Mouse (Mus musculus) kidney, postnatal 0 days (tissue): ENCODE results near the gene Psmb3. TPM values are rescaled to one million over a fixed set of nuclear protein-coding genes. Genes with fewer than 3 reads are reported as not detected.

Experiments used
- ATAC-seq: fragments of 200-750 bp; cut with Nextera tagmentation; replicated peaks from 2 replicates; pipeline ENCODE4 v1.8.0; 2017; ENCODE audit warnings: low read depth, moderate number of reproducible peaks, moderate TSS enrichment, moderate library complexity; ENCODE audit not compliant: low FRiP score
- DNase-seq: peaks from one replicate; pipeline ENCODE4 v3.0.0-alpha.2; 2016; ENCODE audit warnings: low spot score
- H3K27ac ChIP-seq: fragments of 300-500 bp; sonication (generic); 2 replicates; pipeline ENCODE4 v1.5.1; 2014; ENCODE audit warnings: mild to moderate bottlenecking
- H3K27me3 ChIP-seq: fragments of 300-500 bp; sonication (generic); 2 replicates; pipeline ENCODE4 v1.6.1; 2014; ENCODE audit warnings: low read length, mixed read lengths; ENCODE audit not compliant: insufficient read depth
- H3K36me3 ChIP-seq: fragments of 300-500 bp; sonication (generic); 2 replicates; pipeline ENCODE4 v1.6.1; 2014; ENCODE audit warnings: low read length, mixed read lengths; ENCODE audit not compliant: insufficient read depth
- H3K4me1 ChIP-seq: fragments of 300-500 bp; sonication (generic); replicated peaks from 2 replicates; pipeline ENCODE4 v1.6.1; 2014; ENCODE audit warnings: antibody characterized with exemption, low read length, mixed read lengths; ENCODE audit not compliant: insufficient read depth
- H3K4me2 ChIP-seq: fragments of 300-500 bp; sonication (generic); 2 replicates; pipeline ENCODE4 v1.6.1; 2014; ENCODE audit warnings: mild to moderate bottlenecking, low read length, moderate library complexity, mixed read lengths
- H3K4me3 ChIP-seq: fragments of 300-500 bp; sonication (generic); replicated peaks from 2 replicates; pipeline ENCODE4 v1.5.1; 2014; ENCODE audit warnings: low read depth, low read length
- H3K9ac ChIP-seq: fragments of 300-500 bp; sonication (generic); 2 replicates; pipeline ENCODE4 v1.6.1; 2014; ENCODE audit warnings: low read depth, low read length
- H3K9me3 ChIP-seq: fragments of 300-500 bp; sonication (generic); replicated peaks from 2 replicates; pipeline ENCODE4 v1.6.1; 2016; ENCODE audit warnings: low read length, inconsistent platforms, mixed read lengths
- CTCF ChIP-seq: IDR thresholded peaks from 2 replicates; pipeline ENCODE4 v1.5.1; 2016; ENCODE audit warnings: antibody characterized with exemption, low read depth, mild to moderate bottlenecking, moderate library complexity
- WGBS: fragments of 180-500 bp; shearing (Covaris S2); extraction: QIAGEN DNeasy Blood & Tissue Kit; methylation state at CpG from one replicate; pipeline ENCODE4 v1.1.7; 2014; 5-methylcytosine and 5-hydroxymethylcytosine counted together
- polyA plus RNA-seq: library from polyadenylated mRNA; unstranded; fragments of >200 nt; fragmentation: Nextera tagmentation; extraction: Ambion mirVana; gene quantifications from 2 replicates; pipeline ENCODE4 v1.2.1, GENCODE M21; 2015

The Psmb3 gene
- polyA plus RNA-seq, 1 experiment from 2014 or later, result 541 TPM

GRCm38 (mm10) chr11:97744063-97744717 is 41.0 kb downstream of the Psmb3 start, which contains the start of gene Pip4k2b:
Gene Pip4k2b, minus strand, starts transcription at chr11:97744704.
- Histone ChIP-seq H3K27ac (peak within 1 kb of the TSS; percentile 97), H3K4me1 (peaks cover 30% of the 10 kb centered on the region), H3K9ac (peak within 1 kb of the TSS; percentile 86), H3K9me3 (no peaks in the 10 kb centered on the region), H3K36me3 (peaks cover 17% of the 10 kb centered on the region; the same call in 1 of the 2 replicates), H3K27me3 (no peaks in the 10 kb centered on the region), H3K4me3 (peak within 1 kb of the TSS; percentile 82), H3K4me2 (peak within 1 kb of the TSS; percentile 74)
- no peak for TF ChIP-seq CTCF
- under 1% methylated on average over 52 of the region's 63 CpGs for WGBS
- ATAC-seq, result peak; percentile 36
- no peak for DNase-seq

- H3K27ac ChIP-seq, result peak overlapping the region; percentile 97
- peaks cover 21% of the 10 kb centered on the region; the same call in 1 of the 2 replicates for H3K36me3 ChIP-seq
- peak overlapping the region; percentile 86 for H3K9ac ChIP-seq
- no peaks in the 10 kb centered on the region for H3K27me3 ChIP-seq
- H3K4me2 ChIP-seq, result peak overlapping the region; percentile 74
- peaks cover 25% of the 10 kb centered on the region for H3K4me1 ChIP-seq
- no peaks in the 10 kb centered on the region for H3K9me3 ChIP-seq
- peak; percentile 100 for DNase-seq
- peak overlapping the region; percentile 82 for H3K4me3 ChIP-seq
- 2% methylated on average over 46 of the region's 57 CpGs for WGBS
- ATAC-seq, result peak; percentile 94
- peak; percentile 6; the same call in 1 of the 2 replicates for TF ChIP-seq CTCF
Measured at GRCm38 (mm10) chr11:97744718-97745330, 41.6 kb downstream of the Psmb3 start.

DNA sequence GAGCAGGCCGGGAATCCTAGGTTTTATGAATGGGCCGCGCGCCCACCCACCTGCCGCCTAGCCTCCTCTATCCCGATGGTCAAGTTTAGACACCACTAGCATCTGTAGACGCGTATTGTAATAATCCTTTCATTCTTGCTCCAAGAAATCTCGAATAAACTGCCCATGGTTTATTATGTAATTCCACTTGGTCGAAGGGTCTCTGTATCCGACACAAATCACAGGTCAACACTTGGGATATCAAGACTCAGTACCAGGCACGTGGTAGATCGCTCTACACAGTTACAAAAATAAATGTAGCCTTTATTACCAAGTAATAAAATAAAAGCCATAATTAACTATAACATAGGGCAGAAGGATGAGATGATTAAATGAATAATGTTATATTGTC is 42.1 kb downstream of the Psmb3 start:
- Histone ChIP-seq H3K9ac (no peak overlapping the region), H3K4me1 (peaks cover 20% of the 10 kb centered on the region), H3K4me3 (peak overlapping the region; percentile 82), H3K4me2 (peak overlapping the region; percentile 51), H3K27ac (no peak overlapping the region), H3K9me3 (no peaks in the 10 kb centered on the region), H3K27me3 (no peaks in the 10 kb centered on the region), H3K36me3 (peaks cover 24% of the 10 kb centered on the region; the same call in 1 of the 2 replicates)
- ATAC-seq, result no peak
- WGBS, result 7% methylated on average over 13 of the region's 13 CpGs
- no peak for TF ChIP-seq CTCF
- DNase-seq, result no peak

DNA sequence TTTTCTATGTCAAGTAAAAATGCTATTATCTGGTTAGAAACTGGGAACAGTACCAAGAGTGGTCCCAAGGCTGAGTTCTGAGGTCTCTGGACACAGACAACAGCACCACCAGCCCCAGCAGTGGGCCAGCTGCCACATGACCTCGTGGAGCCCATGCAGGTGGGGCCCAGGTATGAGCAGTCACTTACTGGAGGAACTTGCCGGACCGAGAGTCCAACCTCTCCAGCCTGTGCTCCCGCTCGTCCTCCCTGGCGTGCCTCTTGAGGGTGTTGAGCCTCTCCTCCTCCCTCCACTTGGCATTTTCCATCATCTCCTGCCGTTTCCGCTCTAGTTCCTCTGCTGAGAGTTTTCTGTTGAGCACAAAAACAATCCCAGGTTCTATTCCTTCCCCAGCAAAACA is 44.6 kb downstream of the Psmb3 start:
- H3K36me3 ChIP-seq, result peaks cover 41% of the 10 kb centered on the region
- WGBS, result 87% methylated on average over 8 of the region's 8 CpGs

GRCm38 (mm10) chr11:97748496-97748895 is 45.3 kb downstream of the Psmb3 start:
- WGBS, result 88% methylated on average over 5 of the region's 5 CpGs
- no peak overlapping the region for H3K27ac ChIP-seq
- DNase-seq (no peak), ATAC-seq (no peak)
- H3K4me1 ChIP-seq, result peaks cover 1% of the 10 kb centered on the region
- H3K9ac ChIP-seq, result no peak overlapping the region
- TF ChIP-seq CTCF, result no peak
- H3K36me3 ChIP-seq, result peaks cover 48% of the 10 kb centered on the region
- H3K9me3 ChIP-seq, result no peaks in the 10 kb centered on the region
- H3K27me3 ChIP-seq, result no peaks in the 10 kb centered on the region
- no peak overlapping the region for H3K4me2 ChIP-seq
- no peak overlapping the region for H3K4me3 ChIP-seq

More for the DNA sequence above, 44.6 kb downstream of the Psmb3 start:
- DNase-seq, result no peak
- Histone ChIP-seq H3K27me3 (no peaks in the 10 kb centered on the region), H3K4me2 (no peak overlapping the region), H3K9ac (no peak overlapping the region), H3K9me3 (no peaks in the 10 kb centered on the region), H3K4me1 (peaks cover 8% of the 10 kb centered on the region), H3K27ac (no peak overlapping the region), H3K4me3 (no peak overlapping the region)
- no peak for TF ChIP-seq CTCF
- ATAC-seq, result no peak

GRCm38 (mm10) chr11:97753277-97753676 is 50.1 kb downstream of the Psmb3 start:
- Histone ChIP-seq H3K9me3 (no peaks in the 10 kb centered on the region), H3K27me3 (no peaks in the 10 kb centered on the region), H3K4me3 (no peak overlapping the region), H3K36me3 (peaks cover 65% of the 10 kb centered on the region), H3K9ac (no peak overlapping the region), H3K4me2 (no peak overlapping the region), H3K4me1 (no peaks in the 10 kb centered on the region), H3K27ac (no peak overlapping the region)
- ATAC-seq, result no peak
- 91% methylated on average over 8 of the region's 8 CpGs for WGBS
- DNase-seq, result no peak
- TF ChIP-seq CTCF, result no peak
